Mouse (Mus musculus) hindbrain, embryonic 16.5 days (tissue): ENCODE measurements around the gene Usp45. TPM values are rescaled to one million over a fixed set of nuclear protein-coding genes. Genes with fewer than 3 reads are reported as not detected.
"Not testable (repeated sequence)": the region's sequence is repeated elsewhere in the genome, so short reads cannot be mapped to it uniquely, and the experiment has no call there.

Experiments
- ATAC-seq: fragments of 200-750 bp; cut with Nextera tagmentation; 2 replicates; pipeline ENCODE4 v1.8.0; 2017; ENCODE audit warnings: moderate TSS enrichment, moderate library complexity
- H3K27ac ChIP-seq: fragments of 300-500 bp; sonication (generic); 2 replicates; pipeline ENCODE4 v1.5.1; 2014; ENCODE audit warnings: low read depth, mild to moderate bottlenecking, control low read depth, low read length, moderate library complexity
- H3K27me3 ChIP-seq: fragments of 300-500 bp; sonication (generic); replicated peaks from 2 replicates; pipeline ENCODE4 v1.6.1; 2014; ENCODE audit warnings: low read length; ENCODE audit not compliant: control insufficient read depth, insufficient read depth
- H3K36me3 ChIP-seq: fragments of 300-500 bp; sonication (generic); 2 replicates; pipeline ENCODE4 v1.6.1; 2014; ENCODE audit warnings: mild to moderate bottlenecking, low read length, moderate library complexity, mixed read lengths; ENCODE audit not compliant: control insufficient read depth, insufficient read depth
- H3K4me1 ChIP-seq: fragments of 300-500 bp; sonication (generic); 2 replicates; pipeline ENCODE4 v1.6.1; 2014; ENCODE audit warnings: low read depth, low read length; ENCODE audit not compliant: control insufficient read depth, insufficient read depth
- H3K4me2 ChIP-seq: fragments of 300-500 bp; sonication (generic); 2 replicates; pipeline ENCODE4 v1.6.1; 2014; ENCODE audit warnings: mild to moderate bottlenecking, low read length, control low read depth, moderate library complexity
- H3K4me3 ChIP-seq: fragments of 300-500 bp; sonication (generic); 2 replicates; pipeline ENCODE4 v1.5.1; 2014; ENCODE audit warnings: mild to moderate bottlenecking, low read length, control low read depth, moderate library complexity
- H3K9ac ChIP-seq: fragments of 300-500 bp; sonication (generic); 2 replicates; pipeline ENCODE4 v1.6.1; 2014; ENCODE audit warnings: low read depth, mild to moderate bottlenecking, control low read depth, low read length, moderate library complexity
- H3K9me3 ChIP-seq: fragments of 300-500 bp; sonication (generic); 2 replicates; pipeline ENCODE4 v1.6.1; 2014; ENCODE audit warnings: mild to moderate bottlenecking, low read length, moderate library complexity; ENCODE audit not compliant: control insufficient read depth
- WGBS: fragments of 180-500 bp; shearing (Covaris S2); extraction: QIAGEN DNeasy Blood & Tissue Kit; methylation state at CpG from one replicate; pipeline ENCODE4 v1.1.7; 2014; 5-methylcytosine and 5-hydroxymethylcytosine counted together
- polyA plus RNA-seq: library from polyadenylated mRNA; unstranded; fragments of >200 nt; fragmentation: Nextera tagmentation; extraction: Ambion mirVana; gene quantifications from 2 replicates; pipeline ENCODE4 v1.2.1, GENCODE M21; 2015

Usp45 gene
- 5.2 and 5.4 TPM in 2 replicates for polyA plus RNA-seq

- peak within 1 kb of the TSS; percentile 78 for H3K4me3 ChIP-seq
- H3K4me1 ChIP-seq, result no peaks in the 10 kb centered on the region; the same call in 1 of the 2 replicates
- peak; percentile 97 for ATAC-seq
- peak within 1 kb of the TSS; percentile 80 for H3K27ac ChIP-seq
- WGBS, result under 1% methylated on average over 17 of the region's 17 CpGs
- H3K9ac ChIP-seq, result peak within 1 kb of the TSS; percentile 85
- H3K9me3 ChIP-seq, result no peaks in the 10 kb centered on the region
- peak within 1 kb of the TSS; percentile 74 for H3K4me2 ChIP-seq
- H3K36me3 ChIP-seq, result no peaks in the 10 kb centered on the region
- H3K27me3 ChIP-seq, result no peaks in the 10 kb centered on the region
Measured at GRCm38 (mm10) chr4:21766863-21767304, at the start of gene Usp45, which contains the start of gene Tstd3. Gene Usp45, plus strand, starts transcription at chr4:21767156. Gene Tstd3, minus strand, starts transcription at chr4:21767212.

- Histone ChIP-seq H3K9me3 (no peaks in the 10 kb centered on the region), H3K36me3 (no peaks in the 10 kb centered on the region), H3K27me3 (no peaks in the 10 kb centered on the region), H3K27ac (no peak overlapping the region), H3K9ac (no peak overlapping the region), H3K4me3 (no peak overlapping the region), H3K4me2 (no peak overlapping the region), H3K4me1 (no peaks in the 10 kb centered on the region)
- WGBS, result 35% methylated on average over 7 of the region's 7 CpGs
- no peak for ATAC-seq
Measured at GRCm38 (mm10) chr4:21722752-21723334, 44.1 kb upstream of the Usp45 start.

- WGBS, result under 1% methylated on average over 22 of the region's 22 CpGs
- peaks cover 11% of the 10 kb centered on the region for H3K4me1 ChIP-seq
Measured at GRCm38 (mm10) chr4:21726912-21727614, 39.9 kb upstream of the Usp45 start.

GRCm38 (mm10) chr4:21727615-21728165 is 39.3 kb upstream of the Usp45 start, which contains the start of gene Ccnc:
Gene Ccnc, plus strand, starts transcription at chr4:21727701.
- H3K9me3 ChIP-seq, result no peaks in the 10 kb centered on the region
- no peaks in the 10 kb centered on the region for H3K27me3 ChIP-seq
- peak; percentile 99 for ATAC-seq
- H3K27ac ChIP-seq, result peak within 1 kb of the TSS; percentile 82
- peak within 1 kb of the TSS; percentile 74 for H3K4me3 ChIP-seq
- H3K36me3 ChIP-seq, result no peaks in the 10 kb centered on the region
- H3K4me2 ChIP-seq, result peak within 1 kb of the TSS; percentile 69
- WGBS, result under 1% methylated on average over 37 of the region's 37 CpGs
- H3K4me1 ChIP-seq, result peaks cover 11% of the 10 kb centered on the region
- H3K9ac ChIP-seq, result peak within 1 kb of the TSS; percentile 85

More at GRCm38 (mm10) chr4:21726912-21727614, 39.9 kb upstream of the Usp45 start:
- Histone ChIP-seq H3K4me2 (peak overlapping the region; percentile 69), H3K9ac (peak overlapping the region; percentile 85), H3K36me3 (no peaks in the 10 kb centered on the region), H3K4me3 (peak overlapping the region; percentile 74), H3K27me3 (no peaks in the 10 kb centered on the region), H3K27ac (peak overlapping the region; percentile 82), H3K9me3 (no peaks in the 10 kb centered on the region)
- peak; percentile 45 for ATAC-seq

- Histone ChIP-seq H3K27me3 (no peaks in the 10 kb centered on the region), H3K4me1 (no peaks in the 10 kb centered on the region), H3K36me3 (peaks cover 9% of the 10 kb centered on the region; the same call in 1 of the 2 replicates), H3K9me3 (no peaks in the 10 kb centered on the region), H3K9ac (no peak overlapping the region), H3K27ac (no peak overlapping the region), H3K4me3 (no peak overlapping the region), H3K4me2 (no peak overlapping the region)
- no peak for ATAC-seq
- WGBS, result 94% methylated on average over 4 of the region's 4 CpGs
Measured at GRCm38 (mm10) chr4:21739169-21739568, 27.8 kb upstream of the Usp45 start.

GRCm38 (mm10) chr4:21744142-21744541 is 22.8 kb upstream of the Usp45 start:
- not testable (repeated sequence) for ATAC-seq, H3K4me1 ChIP-seq, H3K9ac ChIP-seq, H3K27me3 ChIP-seq, H3K9me3 ChIP-seq, H3K27ac ChIP-seq, H3K4me2 ChIP-seq, H3K4me3 ChIP-seq, H3K36me3 ChIP-seq
- WGBS, result 98% methylated on average over 8 of the region's 8 CpGs

- no peak overlapping the region for H3K27ac ChIP-seq
- WGBS, result 89% methylated on average over 5 of the region's 5 CpGs
- H3K9me3 ChIP-seq, result no peaks in the 10 kb centered on the region
- no peak overlapping the region for H3K9ac ChIP-seq
- H3K36me3 ChIP-seq, result peaks cover 6% of the 10 kb centered on the region; the same call in 1 of the 2 replicates
- H3K4me1 ChIP-seq, result no peaks in the 10 kb centered on the region
- H3K27me3 ChIP-seq, result no peaks in the 10 kb centered on the region
- no peak for ATAC-seq
- H3K4me2 ChIP-seq, result no peak overlapping the region
- no peak overlapping the region for H3K4me3 ChIP-seq
Measured at GRCm38 (mm10) chr4:21745723-21746122, 21.2 kb upstream of the Usp45 start.

GRCm38 (mm10) chr4:21755123-21755789 is 11.7 kb upstream of the Usp45 start:
- Histone ChIP-seq H3K27ac (no peak overlapping the region), H3K27me3 (no peaks in the 10 kb centered on the region), H3K4me3 (no peak overlapping the region), H3K9me3 (no peaks in the 10 kb centered on the region), H3K36me3 (peaks cover 6% of the 10 kb centered on the region; the same call in 1 of the 2 replicates), H3K4me1 (no peaks in the 10 kb centered on the region), H3K4me2 (no peak overlapping the region), H3K9ac (no peak overlapping the region)
- 69% methylated on average over 4 of the region's 4 CpGs for WGBS
- no peak for ATAC-seq
